Mouse (Mus musculus) midbrain, postnatal 0 days (tissue): ENCODE results near the gene Gm20388. TPM values are rescaled to one million over a fixed set of nuclear protein-coding genes. Genes with fewer than 3 reads are reported as not detected.

ENCODE experiments used
- ATAC-seq: fragments of 200-750 bp; cut with Nextera tagmentation; 2 replicates; pipeline ENCODE4 v1.8.0; 2017; ENCODE audit warnings: moderate number of reproducible peaks, mild to moderate bottlenecking, moderate TSS enrichment, moderate library complexity; ENCODE audit not compliant: low FRiP score
- DNase-seq: peaks from one replicate; pipeline ENCODE4 v3.0.0-alpha.2; 2015; ENCODE audit warnings: low spot score
- H3K27ac ChIP-seq: fragments of 300-500 bp; sonication (generic); 2 replicates; pipeline ENCODE4 v1.5.1; 2014; ENCODE audit warnings: low read depth, mild to moderate bottlenecking, low read length, mixed read lengths
- H3K27me3 ChIP-seq: fragments of 300-500 bp; sonication (generic); 2 replicates; pipeline ENCODE4 v1.6.1; 2014; ENCODE audit warnings: low read length, control low read depth, mixed read lengths; ENCODE audit not compliant: insufficient read depth
- H3K36me3 ChIP-seq: fragments of 300-500 bp; sonication (generic); 2 replicates; pipeline ENCODE4 v1.6.1; 2014; ENCODE audit warnings: low read length, control low read depth, mixed read lengths; ENCODE audit not compliant: insufficient read depth
- H3K4me1 ChIP-seq: fragments of 300-500 bp; sonication (generic); 2 replicates; pipeline ENCODE4 v1.6.1; 2014; ENCODE audit warnings: mild to moderate bottlenecking, control low read depth, antibody characterized with exemption, low read length, mixed read lengths; ENCODE audit not compliant: insufficient read depth
- H3K4me2 ChIP-seq: fragments of 300-500 bp; sonication (generic); 2 replicates; pipeline ENCODE4 v1.6.1; 2014; ENCODE audit warnings: low read depth, mild to moderate bottlenecking, low read length, mixed read lengths; ENCODE audit not compliant: poor library complexity, severe bottlenecking
- H3K4me3 ChIP-seq: fragments of 300-500 bp; sonication (generic); 2 replicates; pipeline ENCODE4 v1.5.1; 2014; ENCODE audit warnings: low read depth, mild to moderate bottlenecking, low read length, moderate library complexity
- H3K9ac ChIP-seq: fragments of 300-500 bp; sonication (generic); replicated peaks from 2 replicates; pipeline ENCODE4 v1.6.1; 2014; ENCODE audit warnings: mild to moderate bottlenecking, low read length, moderate library complexity, mixed read lengths; ENCODE audit not compliant: poor library complexity, severe bottlenecking
- H3K9me3 ChIP-seq: fragments of 300-500 bp; sonication (generic); 2 replicates; pipeline ENCODE4 v1.6.1; 2016; ENCODE audit warnings: low read length, control low read depth
- CTCF ChIP-seq: IDR thresholded peaks from 2 replicates; pipeline ENCODE4 v1.5.1; 2016; ENCODE audit warnings: antibody characterized with exemption, mild to moderate bottlenecking
- WGBS: fragments of 180-500 bp; shearing (Covaris S2); extraction: QIAGEN DNeasy Blood & Tissue Kit; methylation state at CpG from one replicate; pipeline ENCODE4 v1.1.7; 2014; 5-methylcytosine and 5-hydroxymethylcytosine counted together
- polyA plus RNA-seq: library from polyadenylated mRNA; unstranded; fragments of >200 nt; fragmentation: Nextera tagmentation; extraction: Ambion mirVana; gene quantifications from 2 replicates; pipeline ENCODE4 v1.2.1, GENCODE M21; 2015
- total RNA-seq: library from RNA; depleted of rRNA; stranded (reverse); fragments of >200 nt; gene quantifications from 2 replicates; pipeline ENCODE4 v1.2.3, GENCODE M21; 2014

The Gm20388 gene
- total and polyA plus RNA-seq, 2 experiments from 2014 or later: 74.2 TPM; not detected in 1

DNA sequence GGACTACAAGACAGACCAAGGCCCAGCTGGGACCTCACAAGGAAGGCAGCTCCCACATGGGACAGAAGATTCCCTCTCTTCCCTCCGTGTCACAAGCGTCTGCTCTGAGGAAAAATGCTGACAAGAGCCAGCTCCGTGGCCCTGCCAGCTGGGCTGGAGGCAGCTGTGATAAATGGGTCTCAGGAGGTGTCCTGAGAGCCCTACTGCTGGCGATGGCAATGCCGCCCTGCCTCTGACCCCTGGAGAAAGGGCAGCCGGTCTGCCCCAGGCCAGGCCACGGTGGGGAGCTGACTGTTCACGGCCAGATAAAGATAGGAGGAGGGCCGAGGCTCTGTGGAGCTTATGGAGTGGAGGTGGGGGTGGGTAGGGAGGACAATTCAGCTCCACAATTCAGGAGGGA lies 511.0 kb downstream of the Gm20388 start:
- DNase-seq (no peak), ATAC-seq (no peak)
- H3K27me3 ChIP-seq: no peaks in the 10 kb centered on the region
- H3K9ac ChIP-seq: no peak overlapping the region
- 25% methylated on average over 9 of the region's 9 CpGs for WGBS
- H3K4me3 ChIP-seq: no peak overlapping the region
- no peaks in the 10 kb centered on the region for H3K36me3 ChIP-seq
- TF ChIP-seq CTCF: no peak
- H3K27ac ChIP-seq: no peak overlapping the region
- H3K4me2 ChIP-seq: no peak overlapping the region
- no peaks in the 10 kb centered on the region for H3K9me3 ChIP-seq
- peaks cover 38% of the 10 kb centered on the region for H3K4me1 ChIP-seq

DNA sequence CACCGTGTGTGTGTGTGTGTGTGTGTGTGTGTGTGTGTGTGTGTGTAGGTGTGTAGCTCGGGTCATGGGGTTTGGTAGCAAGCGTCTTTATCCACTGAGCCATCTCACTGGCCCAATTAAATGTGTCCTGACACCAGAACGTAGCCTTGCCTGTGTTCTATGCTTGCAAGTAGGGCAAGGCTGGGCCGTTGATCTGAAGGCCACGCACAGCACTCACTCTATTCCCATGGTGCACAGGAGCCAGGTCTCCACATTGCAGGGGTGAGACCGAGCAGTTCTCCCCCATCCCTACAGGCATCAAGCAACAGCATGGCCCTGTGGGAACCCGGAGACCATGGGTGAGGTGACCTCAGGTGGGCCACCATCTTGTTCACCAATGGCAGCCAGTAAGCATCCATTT lies 511.6 kb downstream of the Gm20388 start:
- no peaks in the 10 kb centered on the region for H3K27me3 ChIP-seq
- H3K9me3 ChIP-seq: no peaks in the 10 kb centered on the region
- WGBS: 77% methylated on average over 8 of the region's 8 CpGs
- H3K27ac ChIP-seq: no peak overlapping the region
- H3K4me1 ChIP-seq: peaks cover 34% of the 10 kb centered on the region
- no peak for TF ChIP-seq CTCF
- DNase-seq (no peak), ATAC-seq (no peak)
- H3K4me2 ChIP-seq: no peak overlapping the region
- no peaks in the 10 kb centered on the region for H3K36me3 ChIP-seq
- no peak overlapping the region for H3K9ac ChIP-seq
- no peak overlapping the region for H3K4me3 ChIP-seq

DNA sequence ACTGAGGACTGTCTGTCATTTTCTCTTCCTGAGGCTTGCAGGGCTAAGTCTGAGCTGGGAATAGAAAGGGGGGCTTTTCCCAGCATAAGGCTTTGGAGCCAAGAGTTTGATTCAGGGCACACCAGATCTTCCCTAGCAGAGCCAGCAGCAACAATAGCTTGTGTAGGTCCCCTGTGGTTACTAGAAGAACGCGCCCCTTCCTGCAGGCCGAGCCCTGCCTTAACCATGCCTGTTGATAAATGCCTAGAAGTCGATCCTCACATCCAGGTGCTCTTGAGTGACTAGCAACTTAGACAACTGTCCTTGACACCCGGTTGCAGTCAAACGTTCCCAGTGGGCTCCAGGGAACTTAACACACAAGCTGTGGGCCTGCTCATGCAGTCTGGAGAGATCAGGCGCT lies 512.9 kb downstream of the Gm20388 start:
- no peaks in the 10 kb centered on the region for H3K9me3 ChIP-seq
- ATAC-seq: no peak
- DNase-seq: no peak

DNA sequence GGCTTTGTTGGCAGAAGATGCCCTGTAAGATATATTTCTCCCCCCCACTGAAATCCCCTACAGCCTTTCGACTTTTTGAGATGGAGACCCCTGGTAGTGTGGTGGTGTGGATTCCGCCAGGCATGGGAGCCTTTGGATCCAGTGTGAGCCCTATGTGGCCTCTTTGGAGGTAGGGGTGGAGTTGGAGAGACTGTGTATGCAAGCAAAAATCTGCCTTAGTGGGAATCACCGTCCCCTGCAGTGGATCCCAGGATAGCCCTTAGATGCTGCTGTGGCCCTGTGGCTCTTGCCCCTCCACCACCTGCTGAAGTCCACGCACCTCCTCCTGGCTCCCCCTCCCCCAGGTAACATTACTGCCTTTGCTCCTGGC lies 514.2 kb downstream of the Gm20388 start:
- peak overlapping the region; percentile 55; the same call in 1 of the 2 replicates for H3K9ac ChIP-seq
- H3K4me3 ChIP-seq: no peak overlapping the region

More for the DNA sequence above, 512.9 kb downstream of the Gm20388 start:
- H3K4me1 ChIP-seq: peaks cover 34% of the 10 kb centered on the region
- H3K9ac ChIP-seq: no peak overlapping the region
- H3K36me3 ChIP-seq: no peaks in the 10 kb centered on the region
- no peak overlapping the region for H3K4me3 ChIP-seq
- peak overlapping the region; percentile 26; the same call in 1 of the 2 replicates for H3K27ac ChIP-seq
- WGBS: 32% methylated on average over 7 of the region's 7 CpGs
- H3K27me3 ChIP-seq: no peaks in the 10 kb centered on the region
- no peak for TF ChIP-seq CTCF
- no peak overlapping the region for H3K4me2 ChIP-seq

DNA sequence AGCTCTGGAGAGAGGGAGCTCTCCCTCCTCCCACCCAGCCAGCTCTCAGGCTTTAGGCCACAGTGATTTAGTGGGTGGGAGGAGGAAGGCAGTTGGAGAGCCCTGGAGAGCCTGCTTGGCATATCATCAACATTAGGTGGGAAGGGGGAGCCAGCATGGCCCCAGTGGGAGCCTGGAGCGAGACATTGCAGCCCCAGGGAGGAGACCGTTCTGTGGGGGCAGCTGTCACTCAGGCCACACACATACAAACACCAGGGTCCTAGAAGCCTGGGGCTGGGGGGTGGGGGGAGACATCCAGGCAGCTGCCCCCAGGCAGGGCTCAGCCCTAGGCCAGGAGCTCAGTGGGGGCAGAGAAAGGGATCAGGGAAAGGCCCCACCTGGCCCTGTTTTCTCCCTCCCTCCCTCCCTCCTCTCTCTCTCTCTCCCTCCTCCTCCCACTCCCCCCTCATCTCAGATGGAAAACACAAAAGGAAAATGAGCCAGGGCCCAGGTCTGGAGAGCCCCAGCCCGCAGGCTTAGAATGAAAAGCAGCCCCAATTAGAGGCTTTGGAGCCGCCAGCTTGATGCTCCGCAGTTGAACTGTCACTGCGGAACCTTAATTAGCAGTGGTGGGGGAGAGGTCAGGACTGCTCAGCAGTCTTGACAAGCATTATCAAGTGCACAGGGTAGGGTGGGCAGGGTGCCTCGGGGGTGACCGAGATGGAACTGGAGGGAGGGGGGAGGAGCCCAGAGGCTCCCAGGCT lies 514.7 kb downstream of the Gm20388 start:
- Histone ChIP-seq H3K4me3 (no peak overlapping the region), H3K27me3 (no peaks in the 10 kb centered on the region), H3K9ac (peak overlapping the region; percentile 55), H3K9me3 (no peaks in the 10 kb centered on the region), H3K27ac (peak overlapping the region; percentile 82), H3K36me3 (no peaks in the 10 kb centered on the region), H3K4me1 (peaks cover 34% of the 10 kb centered on the region), H3K4me2 (0 out of 2 replicates have a peak overlapping the region, but pooled peaks have one; percentile 29)
- 16% methylated on average over 7 of the region's 8 CpGs for WGBS
- peak; percentile 74 for ATAC-seq
- TF ChIP-seq CTCF: no peak
- DNase-seq: peak; percentile 79

More for the DNA sequence above, 514.2 kb downstream of the Gm20388 start:
- ATAC-seq (no peak), DNase-seq (no peak)
- Histone ChIP-seq H3K9me3 (no peaks in the 10 kb centered on the region), H3K36me3 (no peaks in the 10 kb centered on the region), H3K4me2 (0 out of 2 replicates have a peak overlapping the region, but pooled peaks have one; percentile 29), H3K27ac (peak overlapping the region; percentile 82), H3K27me3 (no peaks in the 10 kb centered on the region), H3K4me1 (peaks cover 34% of the 10 kb centered on the region)
- no peak for TF ChIP-seq CTCF
- 29% methylated on average over 4 of the region's 4 CpGs for WGBS

DNA sequence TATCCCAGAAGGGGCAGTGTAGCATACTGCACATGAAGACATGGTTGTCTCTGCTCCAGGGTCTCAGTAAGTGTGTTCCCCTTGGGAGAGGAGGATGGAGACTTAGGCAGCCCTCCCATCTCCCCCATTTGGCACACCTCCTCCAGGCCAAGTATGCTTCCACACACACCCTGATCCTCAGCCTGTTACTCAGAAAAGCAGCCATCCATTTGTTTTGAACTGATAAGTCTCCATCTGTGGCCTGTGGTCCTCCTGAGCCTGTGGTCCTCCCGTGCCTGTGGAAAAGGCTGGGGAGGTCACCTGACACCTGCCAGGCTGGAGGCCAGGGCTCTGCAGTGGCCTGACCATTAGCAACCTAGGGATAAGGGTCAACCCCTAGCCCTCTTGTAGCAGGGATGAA lies 515.5 kb downstream of the Gm20388 start:
- peak overlapping the region; percentile 82 for H3K27ac ChIP-seq
- no peaks in the 10 kb centered on the region for H3K27me3 ChIP-seq
- ATAC-seq (no peak), DNase-seq (no peak)
- 43% methylated on average over 1 of the region's 1 CpGs for WGBS
- peaks cover 34% of the 10 kb centered on the region for H3K4me1 ChIP-seq
- H3K36me3 ChIP-seq: no peaks in the 10 kb centered on the region
- no peak overlapping the region for H3K4me2 ChIP-seq
- H3K9me3 ChIP-seq: no peaks in the 10 kb centered on the region
- no peak for TF ChIP-seq CTCF
- no peak overlapping the region for H3K4me3 ChIP-seq
- no peak overlapping the region for H3K9ac ChIP-seq
